Mouse (Mus musculus) neural tube, embryonic 14.5 days (tissue): ENCODE measurements around the gene Arhgap5. TPM values are rescaled to one million over a fixed set of nuclear protein-coding genes. Genes with fewer than 3 reads are reported as not detected.
A peak's percentile ranks its signal among the peaks of the same experiment; 100 is the strongest.

Source experiments
- ATAC-seq: fragments of 200-750 bp; cut with Nextera tagmentation; 2 replicates; pipeline ENCODE4 v1.8.0; 2017; ENCODE audit warnings: low read depth, mild to moderate bottlenecking, moderate TSS enrichment, moderate library complexity
- H3K27ac ChIP-seq: fragments of 300-500 bp; sonication (generic); 2 replicates; pipeline ENCODE4 v1.5.1; 2014; ENCODE audit warnings: low read depth, mild to moderate bottlenecking, control low read depth, low read length, moderate library complexity, mixed read lengths
- H3K27me3 ChIP-seq: fragments of 300-500 bp; sonication (generic); 2 replicates; pipeline ENCODE4 v1.6.1; 2014; ENCODE audit warnings: low read length; ENCODE audit not compliant: control insufficient read depth, insufficient read depth
- H3K36me3 ChIP-seq: fragments of 300-500 bp; sonication (generic); 2 replicates; pipeline ENCODE4 v1.6.1; 2014; ENCODE audit warnings: low read length, mixed read lengths; ENCODE audit not compliant: control insufficient read depth, insufficient read depth
- H3K4me1 ChIP-seq: fragments of 300-500 bp; sonication (generic); 2 replicates; pipeline ENCODE4 v1.6.1; 2014; ENCODE audit warnings: low read length; ENCODE audit not compliant: control insufficient read depth, insufficient read depth
- H3K4me2 ChIP-seq: fragments of 300-500 bp; sonication (generic); 2 replicates; pipeline ENCODE4 v1.6.1; 2014; ENCODE audit warnings: mild to moderate bottlenecking, low read depth, low read length, control low read depth
- H3K4me3 ChIP-seq: fragments of 300-500 bp; sonication (generic); 2 replicates; pipeline ENCODE4 v1.5.1; 2014; ENCODE audit warnings: low read depth, low read length, control low read depth, mixed read lengths
- H3K9ac ChIP-seq: fragments of 300-500 bp; sonication (generic); replicated peaks from 2 replicates; pipeline ENCODE4 v1.6.1; 2014; ENCODE audit warnings: low read depth, mild to moderate bottlenecking, control low read depth, low read length, mixed read lengths
- H3K9me3 ChIP-seq: fragments of 300-500 bp; sonication (generic); 2 replicates; pipeline ENCODE4 v1.6.1; 2016; ENCODE audit warnings: low read length; ENCODE audit not compliant: control insufficient read depth
- WGBS: fragments of 180-500 bp; shearing (Covaris S2); extraction: QIAGEN DNeasy Blood & Tissue Kit; methylation state at CpG from one replicate; pipeline ENCODE4 v1.1.7; 2014; 5-methylcytosine and 5-hydroxymethylcytosine counted together
- polyA plus RNA-seq: library from polyadenylated mRNA; unstranded; fragments of >200 nt; fragmentation: Nextera tagmentation; extraction: Ambion mirVana; gene quantifications from 2 replicates; pipeline ENCODE4 v1.2.1, GENCODE M21; 2014

The Arhgap5 gene
- polyA plus RNA-seq: 39.0 and 50.3 TPM in 2 replicates

- H3K9ac ChIP-seq: peak within 1 kb of the TSS; percentile 95
Measured at GRCm38 (mm10) chr12:52503456-52504320, at the start of gene Arhgap5. Arhgap5 (plus strand) TSS chr12:52503972.

DNA sequence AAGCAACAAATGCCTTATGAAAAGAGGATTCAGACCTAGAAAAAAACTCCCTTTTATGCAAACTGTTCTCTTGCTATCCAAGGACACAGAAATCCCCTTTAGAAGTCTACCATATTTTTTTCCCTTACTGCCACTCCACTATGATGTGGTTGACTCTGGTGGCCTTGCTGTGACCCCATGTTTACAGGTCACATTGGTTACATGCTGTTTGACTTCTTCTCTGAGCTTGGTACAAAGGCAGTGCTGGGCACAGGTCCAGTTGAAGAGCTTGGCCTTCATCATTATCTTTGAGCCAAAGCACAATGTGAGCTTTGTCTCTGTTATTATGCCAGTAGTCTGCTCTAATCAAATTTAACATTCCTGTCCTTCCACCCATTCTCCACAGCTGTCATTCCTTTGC is 39.2 kb upstream of the Arhgap5 start:
- H3K27me3 ChIP-seq: no peaks in the 10 kb centered on the region
- H3K9me3 ChIP-seq: no peaks in the 10 kb centered on the region
- H3K36me3 ChIP-seq: no peaks in the 10 kb centered on the region
- no peak overlapping the region for H3K4me2 ChIP-seq
- H3K27ac ChIP-seq: no peak overlapping the region
- H3K9ac ChIP-seq: no peak overlapping the region
- no peak for ATAC-seq
- no peak overlapping the region for H3K4me3 ChIP-seq
- no peaks in the 10 kb centered on the region for H3K4me1 ChIP-seq

More at GRCm38 (mm10) chr12:52503456-52504320, at the start of gene Arhgap5:
- no peaks in the 10 kb centered on the region; the same call in 1 of the 2 replicates for H3K27me3 ChIP-seq
- peak within 1 kb of the TSS; percentile 93 for H3K4me3 ChIP-seq
- under 1% methylated on average over 26 of the region's 119 CpGs for WGBS
- H3K36me3 ChIP-seq: no peaks in the 10 kb centered on the region
- peaks cover 4% of the 10 kb centered on the region; the same call in 1 of the 2 replicates for H3K4me1 ChIP-seq
- peak within 1 kb of the TSS; percentile 78 for H3K4me2 ChIP-seq
- peak within 1 kb of the TSS; percentile 99 for H3K27ac ChIP-seq
- peak; percentile 96 for ATAC-seq
- H3K9me3 ChIP-seq: no peaks in the 10 kb centered on the region

- Histone ChIP-seq H3K9ac (no peak overlapping the region), H3K9me3 (no peaks in the 10 kb centered on the region), H3K4me1 (no peaks in the 10 kb centered on the region), H3K27me3 (no peaks in the 10 kb centered on the region), H3K4me3 (no peak overlapping the region), H3K27ac (no peak overlapping the region), H3K4me2 (no peak overlapping the region), H3K36me3 (no peaks in the 10 kb centered on the region)
- WGBS: 87% methylated on average over 4 of the region's 4 CpGs
- ATAC-seq: no peak
Measured at GRCm38 (mm10) chr12:52471621-52472020, 32.2 kb upstream of the Arhgap5 start.

DNA sequence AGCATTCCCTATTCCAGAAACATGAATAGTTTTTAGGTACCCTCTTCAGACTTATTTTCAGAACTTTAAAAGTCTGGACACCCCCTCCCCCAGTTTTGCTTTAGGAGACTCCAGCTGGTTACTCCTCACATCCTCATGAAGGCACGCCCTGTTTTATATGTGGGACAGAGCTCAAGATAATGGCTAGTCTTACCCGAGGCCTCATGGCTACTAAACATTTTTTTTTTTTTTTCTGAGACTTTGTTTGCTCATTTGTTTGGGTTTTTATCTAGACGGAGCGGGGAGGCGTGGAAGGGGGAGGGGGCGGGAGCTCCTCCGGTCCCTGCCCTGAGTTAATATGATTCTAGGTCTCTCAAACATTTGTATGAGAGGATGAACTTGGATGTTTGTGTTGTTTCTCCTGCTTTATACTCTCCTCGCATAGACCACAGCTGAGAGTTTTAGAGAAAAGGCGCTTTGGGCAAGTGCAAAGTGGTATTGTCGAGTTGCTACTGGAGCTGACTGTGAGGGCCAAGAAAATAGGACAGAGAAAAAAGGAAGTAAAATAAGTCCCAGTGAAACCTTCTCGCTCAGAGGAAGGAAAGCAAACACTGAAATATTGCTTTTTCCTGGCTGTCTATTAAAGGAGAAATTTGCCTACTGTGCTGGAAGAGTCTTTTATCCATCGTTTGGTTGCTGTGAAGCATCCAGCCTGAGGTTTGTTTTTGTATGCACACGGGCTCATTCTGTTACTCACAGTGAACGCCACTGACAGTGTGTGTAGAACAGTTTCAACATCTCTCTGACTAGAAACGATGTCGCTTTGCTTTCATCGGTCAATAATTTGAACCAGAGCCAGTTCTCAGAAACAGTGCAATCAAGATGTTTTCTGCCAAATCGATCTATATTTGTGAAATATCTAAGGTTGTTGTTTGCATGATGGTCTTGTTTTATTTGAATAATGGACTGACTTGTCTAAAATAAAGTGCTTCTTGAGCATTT is 29.5 kb upstream of the Arhgap5 start:
- Histone ChIP-seq H3K4me2 (no peak overlapping the region; the same call in 1 of the 2 replicates), H3K9me3 (no peaks in the 10 kb centered on the region), H3K4me3 (no peak overlapping the region), H3K4me1 (no peaks in the 10 kb centered on the region), H3K27me3 (no peaks in the 10 kb centered on the region), H3K27ac (no peak overlapping the region), H3K9ac (no peak overlapping the region), H3K36me3 (no peaks in the 10 kb centered on the region)
- 47% methylated on average over 18 of the region's 18 CpGs for WGBS
- ATAC-seq: no peak

DNA sequence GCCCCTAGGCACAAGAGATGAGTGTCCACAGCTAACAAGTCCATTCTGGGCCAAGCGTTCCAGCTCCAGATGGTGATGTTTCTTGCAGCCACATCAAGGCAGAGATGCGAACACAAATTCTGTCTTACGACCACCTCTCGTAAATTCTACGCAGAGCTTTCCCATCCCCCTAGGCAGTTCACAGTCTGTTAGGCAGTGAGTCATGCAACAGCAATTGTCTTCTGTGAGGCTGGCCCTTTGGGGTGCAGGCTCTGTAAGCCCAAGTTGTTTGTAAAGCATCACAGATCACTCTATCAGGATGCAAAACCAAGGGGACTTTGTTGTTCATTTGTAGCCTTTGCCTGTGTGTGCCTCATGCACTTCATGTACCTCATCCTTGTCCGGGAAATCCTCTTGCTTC is 27.7 kb upstream of the Arhgap5 start:
- no peak overlapping the region for H3K9ac ChIP-seq
- no peak for ATAC-seq
- no peak overlapping the region for H3K4me2 ChIP-seq
- 39% methylated on average over 6 of the region's 6 CpGs for WGBS
- H3K9me3 ChIP-seq: no peaks in the 10 kb centered on the region
- no peak overlapping the region for H3K4me3 ChIP-seq
- no peaks in the 10 kb centered on the region for H3K27me3 ChIP-seq
- H3K4me1 ChIP-seq: no peaks in the 10 kb centered on the region
- no peaks in the 10 kb centered on the region for H3K36me3 ChIP-seq
- no peak overlapping the region for H3K27ac ChIP-seq

GRCm38 (mm10) chr12:52478611-52479010 is 25.2 kb upstream of the Arhgap5 start:
- H3K27me3 ChIP-seq: no peaks in the 10 kb centered on the region
- H3K4me2 ChIP-seq: no peak overlapping the region
- H3K36me3 ChIP-seq: no peaks in the 10 kb centered on the region
- no peak overlapping the region for H3K4me3 ChIP-seq
- no peak for ATAC-seq
- no peak overlapping the region for H3K27ac ChIP-seq
- H3K9ac ChIP-seq: no peak overlapping the region
- H3K4me1 ChIP-seq: no peaks in the 10 kb centered on the region
- WGBS: 83% methylated on average over 8 of the region's 8 CpGs
- H3K9me3 ChIP-seq: no peaks in the 10 kb centered on the region

- Histone ChIP-seq H3K4me2 (no peak overlapping the region), H3K4me3 (no peak overlapping the region), H3K9ac (no peak overlapping the region), H3K4me1 (no peaks in the 10 kb centered on the region), H3K9me3 (no peaks in the 10 kb centered on the region), H3K27ac (no peak overlapping the region), H3K36me3 (no peaks in the 10 kb centered on the region), H3K27me3 (no peaks in the 10 kb centered on the region)
- no peak for ATAC-seq
- 87% methylated on average over 6 of the region's 6 CpGs for WGBS
Measured at GRCm38 (mm10) chr12:52479323-52479722, 24.4 kb upstream of the Arhgap5 start.

- no peak for ATAC-seq
- Histone ChIP-seq H3K4me1 (no peaks in the 10 kb centered on the region), H3K27me3 (no peaks in the 10 kb centered on the region), H3K4me2 (no peak overlapping the region), H3K9ac (no peak overlapping the region), H3K9me3 (no peaks in the 10 kb centered on the region), H3K27ac (no peak overlapping the region), H3K4me3 (no peak overlapping the region), H3K36me3 (no peaks in the 10 kb centered on the region)
- WGBS: 85% methylated on average over 9 of the region's 9 CpGs
Measured at GRCm38 (mm10) chr12:52480851-52481250, 22.9 kb upstream of the Arhgap5 start.
